Mouse (Mus musculus): ENCODE results near the gene Brinp2. TPM values are rescaled to one million over a fixed set of nuclear protein-coding genes. Genes with fewer than 3 reads are reported as not detected.
A peak's percentile ranks its signal among the peaks of the same experiment; 100 is the strongest.

Gene Brinp2
- total RNA-seq, 1 experiment from 2014 or later: 0.58 TPM

GRCm38 (mm10) chr1:158285198-158285597 is 70.9 kb downstream of the Brinp2 start:
- no peak for DNase-seq

GRCm38 (mm10) chr1:158283869-158284268 is 72.3 kb downstream of the Brinp2 start:
- no peak for DNase-seq

GRCm38 (mm10) chr1:158272058-158272457 is 84.1 kb downstream of the Brinp2 start:
- no peak for DNase-seq

- DNase-seq: peak; percentile 58
Observed at GRCm38 (mm10) chr1:158267020-158267571, 89.0 kb downstream of the Brinp2 start.

- DNase-seq: no peak
Observed at GRCm38 (mm10) chr1:158266293-158267019, 89.7 kb downstream of the Brinp2 start.

- DNase-seq: no peak
Observed at GRCm38 (mm10) chr1:158259516-158260235, 96.5 kb downstream of the Brinp2 start.

- DNase-seq: no peak
Observed at GRCm38 (mm10) chr1:158258685-158259292, 97.3 kb downstream of the Brinp2 start.

GRCm38 (mm10) chr1:158255912-158256680 is 100.0 kb downstream of the Brinp2 start:
- no peak for DNase-seq

- no peak for DNase-seq
Observed at GRCm38 (mm10) chr1:158252682-158253222, 103.4 kb downstream of the Brinp2 start.

- DNase-seq: no peak
Observed at GRCm38 (mm10) chr1:158248266-158248665, 107.9 kb downstream of the Brinp2 start.

GRCm38 (mm10) chr1:158246476-158247153 is 109.5 kb downstream of the Brinp2 start:
- DNase-seq: no peak

GRCm38 (mm10) chr1:158245486-158245885 is 110.6 kb downstream of the Brinp2 start:
- DNase-seq: no peak

GRCm38 (mm10) chr1:158244016-158244415 is 112.1 kb downstream of the Brinp2 start:
- DNase-seq: no peak

- DNase-seq: no peak
Observed at GRCm38 (mm10) chr1:158241848-158242556, 114.1 kb downstream of the Brinp2 start.

- no peak for DNase-seq
Observed at GRCm38 (mm10) chr1:158239841-158240240, 116.3 kb downstream of the Brinp2 start.

GRCm38 (mm10) chr1:158238722-158239121 is 117.4 kb downstream of the Brinp2 start:
- DNase-seq: no peak

GRCm38 (mm10) chr1:158228687-158229224 is 127.4 kb downstream of the Brinp2 start:
- DNase-seq: no peak

- no peak for DNase-seq
Observed at GRCm38 (mm10) chr1:158227239-158227638, 128.9 kb downstream of the Brinp2 start.

GRCm38 (mm10) chr1:158226689-158227088 is 129.4 kb downstream of the Brinp2 start:
- DNase-seq: no peak

- DNase-seq: no peak
Observed at GRCm38 (mm10) chr1:158221048-158221447, 135.1 kb downstream of the Brinp2 start.
